Mouse (Mus musculus) midbrain, embryonic 10.5 days (tissue): ENCODE results near the gene Trmt10a. TPM values are rescaled to one million over a fixed set of nuclear protein-coding genes. Genes with fewer than 3 reads are reported as not detected.

Source experiments
- polyA plus RNA-seq: library from polyadenylated mRNA; unstranded; fragments of >200 nt; fragmentation: Nextera tagmentation; extraction: Ambion mirVana; gene quantifications from 2 replicates; pipeline ENCODE4 v1.2.1, GENCODE M21; 2016

Trmt10a gene
- polyA plus RNA-seq, 1 experiment from 2014 or later = 19.5 TPM

Other genes starting within 250 kb of the Trmt10a start
- gene Lamtor3, start 224.9 kb upstream of the Trmt10a start, polyA plus RNA-seq = 91.6 and 91.8 TPM in 2 replicates
- 2.3 and 2.9 TPM in 2 replicates for gene Dapp1, start 161.9 kb upstream of the Trmt10a start, polyA plus RNA-seq
- 0.01 TPM in 1 of 2 replicates, not detected in the other for gene 1110002E22Rik, start 78.4 kb upstream of the Trmt10a start, polyA plus RNA-seq
- not detected in 2 replicates for gene Gm5105, start 76.1 kb upstream of the Trmt10a start, polyA plus RNA-seq
- gene Mttp, start 1.5 kb downstream of the Trmt10a start, polyA plus RNA-seq = 11.3 and 12.5 TPM in 2 replicates
- not detected in 2 replicates for gene 4930579F01Rik, start 50.4 kb downstream of the Trmt10a start, polyA plus RNA-seq
- gene Adh7, start 74.3 kb downstream of the Trmt10a start, polyA plus RNA-seq = 0.25 TPM in 1 of 2 replicates, not detected in the other
- gene Adh1, start 117.5 kb downstream of the Trmt10a start, polyA plus RNA-seq = 0.14 TPM in 1 of 2 replicates, not detected in the other
- gene Adh6a, start 169.8 kb downstream of the Trmt10a start, polyA plus RNA-seq = not detected in 2 replicates
- 0.47 and 1.0 TPM in 2 replicates for gene Adh6b, start 198.3 kb downstream of the Trmt10a start, polyA plus RNA-seq